Mouse (Mus musculus) spleen, postnatal 14 days (tissue): ENCODE data around the gene Esr1.

Experiments used
- DNase-seq, 2 experiments: peaks; one replicate each; pipeline ENCODE4 v3.0.0; 2021 to 2022; ENCODE audit warnings: low spot score in 2 of 2

The Esr1 gene

GRCm38 (mm10) chr10:4838099-4838498 is 226.7 kb downstream of the Esr1 start:
- DNase-seq, result no peak

- no peak for DNase-seq
Observed at GRCm38 (mm10) chr10:4841039-4841438, 229.6 kb downstream of the Esr1 start.

GRCm38 (mm10) chr10:4847523-4847922 is 236.1 kb downstream of the Esr1 start:
- no peak for DNase-seq

- no peak for DNase-seq
Observed at GRCm38 (mm10) chr10:4849881-4850280, 238.5 kb downstream of the Esr1 start.

- DNase-seq, result no peak
Observed at GRCm38 (mm10) chr10:4875076-4875737, 263.8 kb downstream of the Esr1 start.

- no peak for DNase-seq
Observed at GRCm38 (mm10) chr10:4881391-4881790, 270.0 kb downstream of the Esr1 start.

- DNase-seq, result no peak
Observed at GRCm38 (mm10) chr10:4885506-4885905, 274.1 kb downstream of the Esr1 start.

- no peak for DNase-seq
Observed at GRCm38 (mm10) chr10:4885961-4886360, 274.6 kb downstream of the Esr1 start.

- no peak for DNase-seq
Observed at GRCm38 (mm10) chr10:4893475-4893874, 282.1 kb downstream of the Esr1 start.

- no peak for DNase-seq
Observed at GRCm38 (mm10) chr10:4897789-4898188, 286.4 kb downstream of the Esr1 start.

- no peak for DNase-seq
Observed at GRCm38 (mm10) chr10:4900324-4900723, 288.9 kb downstream of the Esr1 start.

GRCm38 (mm10) chr10:4909271-4909670 is 297.9 kb downstream of the Esr1 start:
- no peak for DNase-seq

GRCm38 (mm10) chr10:4910451-4910850 is 299.1 kb downstream of the Esr1 start:
- DNase-seq, result no peak

GRCm38 (mm10) chr10:4919046-4919445 is 307.7 kb downstream of the Esr1 start:
- no peak for DNase-seq

- no peak for DNase-seq
Observed at GRCm38 (mm10) chr10:4923616-4924015, 312.2 kb downstream of the Esr1 start.

GRCm38 (mm10) chr10:4924391-4924790 is 313.0 kb downstream of the Esr1 start:
- no peak for DNase-seq

- DNase-seq, result no peak
Observed at GRCm38 (mm10) chr10:4943148-4943547, 331.8 kb downstream of the Esr1 start.

GRCm38 (mm10) chr10:4944725-4945124 is 333.3 kb downstream of the Esr1 start:
- DNase-seq, result no peak

- DNase-seq, result no peak
Observed at GRCm38 (mm10) chr10:4965768-4966167, 354.4 kb downstream of the Esr1 start.

- DNase-seq, result no peak
Observed at GRCm38 (mm10) chr10:4971156-4971555, 359.8 kb downstream of the Esr1 start.

- no peak for DNase-seq
Observed at GRCm38 (mm10) chr10:4971586-4971985, 360.2 kb downstream of the Esr1 start.

- DNase-seq, result no peak
Observed at GRCm38 (mm10) chr10:4972026-4972425, 360.6 kb downstream of the Esr1 start.

- no peak for DNase-seq
Observed at GRCm38 (mm10) chr10:4974246-4974645, 362.9 kb downstream of the Esr1 start.

GRCm38 (mm10) chr10:4976557-4976956 is 365.2 kb downstream of the Esr1 start:
- DNase-seq, result no peak
